Mouse (Mus musculus) MEL (cell line): ENCODE results near the gene Ccdc162.

ENCODE experiments used
- CTCF ChIP-seq, 3 experiments: IDR thresholded peaks in 2 of 3; conservative IDR thresholded peaks in 1 of 3; 2 replicates each; pipeline ENCODE4 v1.5.1; 2011 to 2012; ENCODE audit warnings: low read length in 3 of 3, low read depth in 2 of 3, mild to moderate bottlenecking in 2 of 3, improper control_type of control experiment in 1 of 3, inconsistent platforms in 1 of 3, mixed read lengths in 1 of 3, moderate library complexity in 1 of 3; ENCODE audit not compliant: control insufficient read depth in 1 of 3, insufficient read depth in 1 of 3, poor library complexity in 1 of 3, severe bottlenecking in 1 of 3
- EP300 ChIP-seq, 2 experiments: IDR thresholded peaks; 2 replicates each; pipeline ENCODE4 v1.6.1; 2011; ENCODE audit warnings: improper control_type of control experiment in 2 of 2, low read length in 2 of 2, low read depth in 1 of 2, mild to moderate bottlenecking in 1 of 2
- JUND ChIP-seq: IDR thresholded peaks from 2 replicates; pipeline ENCODE4 v1.6.1; 2011; ENCODE audit warnings: low read depth, mild to moderate bottlenecking, improper control_type of control experiment, low read length
- POLR2AphosphoS5 ChIP-seq: IDR thresholded peaks from 2 replicates; pipeline ENCODE4 v1.6.1; 2012; ENCODE audit warnings: low read depth, borderline replicate concordance, mild to moderate bottlenecking, inconsistent platforms, low read length, moderate library complexity, mixed read lengths
- USF1 ChIP-seq: IDR thresholded peaks from 2 replicates; pipeline ENCODE4 v1.6.1; 2014; ENCODE audit warnings: low read depth, mild to moderate bottlenecking, inconsistent platforms, low read length, improper control_type of control experiment, moderate library complexity
- ZKSCAN1 ChIP-seq: IDR thresholded peaks from 2 replicates; pipeline ENCODE4 v1.6.1; 2012; ENCODE audit warnings: low read depth, mild to moderate bottlenecking, inconsistent platforms, low read length, improper control_type of control experiment, moderate library complexity

DNA sequence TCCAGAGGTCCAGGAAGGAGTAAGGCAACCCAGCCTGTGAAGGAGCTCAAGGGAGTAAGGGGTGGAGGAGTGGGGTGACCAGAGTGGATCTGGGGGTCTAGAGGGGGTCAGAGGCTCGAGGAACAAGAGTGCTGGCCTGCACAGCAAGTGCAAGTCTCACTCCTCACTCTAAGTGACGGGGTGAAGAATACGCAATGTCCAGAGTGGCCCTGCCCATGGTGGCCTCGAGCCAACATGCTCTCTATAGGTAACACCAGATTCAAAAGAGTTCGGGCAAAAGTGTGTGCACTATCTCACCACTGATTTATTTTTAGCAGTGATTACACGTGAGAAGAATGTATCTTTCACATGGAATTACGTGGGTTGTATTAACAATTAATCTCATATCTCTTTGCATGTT lies 63.4 kb downstream of the Ccdc162 start:
- TF ChIP-seq ZKSCAN1 (no peak), POLR2AphosphoS5 (no peak), CTCF (IDR thresholded peaks at IDR 0.05 in 2 of 3, conservative IDR thresholded peaks at IDR 0.05 in 1 of 3; ENCODE audit: control insufficient read depth in 1 of 3, insufficient read depth in 1 of 3, low read depth in 2 of 3, low read length in 3 of 3, poor library complexity in 1 of 3, severe bottlenecking in 1 of 3) (no peak), USF1 (no peak), JUND (no peak), EP300 (IDR thresholded peaks at IDR 0.05; ENCODE audit: low read depth in 1 of 2, low read length in 2 of 2) (no peak)
